Mouse (Mus musculus): ENCODE data around the gene Plxnc1.

DNA sequence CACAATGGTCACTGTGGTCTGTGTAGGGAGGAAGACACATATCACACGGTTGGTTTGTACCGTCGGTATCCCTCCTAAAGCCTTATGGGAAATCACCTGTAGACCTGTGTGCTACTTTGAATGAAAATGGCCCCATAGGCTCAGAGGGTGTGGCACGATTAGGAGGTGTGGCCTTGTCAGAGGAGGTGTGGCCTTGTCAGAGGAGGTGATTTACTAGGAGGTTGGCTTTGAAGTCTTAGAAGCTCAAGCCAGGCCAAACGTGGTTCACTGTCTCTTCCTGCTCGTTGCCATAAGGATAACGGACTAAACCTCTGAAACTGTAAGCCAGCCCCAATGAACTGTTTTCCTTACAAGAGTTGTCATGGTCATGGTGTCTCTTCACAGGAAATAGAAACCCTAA is 73.5 kb downstream of the Plxnc1 start:
- no peak for TF ChIP-seq SMC3 (IDR thresholded peaks at IDR 0.05; ENCODE audit: low read depth, low read length)
- TF ChIP-seq POLR2AphosphoS2 (IDR thresholded peaks at IDR 0.05; ENCODE audit: low read depth, low read length) = no peak
- TF ChIP-seq TCF12 (IDR thresholded peaks at IDR 0.05; ENCODE audit: low read depth, low read length) = no peak
- no peak for TF ChIP-seq ZNF384 (IDR thresholded peaks at IDR 0.05; ENCODE audit: low read depth, low read length)
- TF ChIP-seq MEF2A (IDR thresholded peaks at IDR 0.05; ENCODE audit: borderline replicate concordance, low read depth, low read length) = no peak
- no peak for TF ChIP-seq HCFC1 (IDR thresholded peaks at IDR 0.05; ENCODE audit: low read depth, low read length)
- TF ChIP-seq MYC (IDR thresholded peaks at IDR 0.05; ENCODE audit: low read depth, low read length) = no peak
- no peak for TF ChIP-seq RAD21 (IDR thresholded peaks at IDR 0.05; ENCODE audit: low read depth, low read length)
- TF ChIP-seq CTCF (conservative IDR thresholded peaks at IDR 0.05 in 1 of 2, IDR thresholded peaks at IDR 0.05 in 1 of 2; ENCODE audit: low read depth in 2 of 2, low read length in 2 of 2) = no peak
- no peak for TF ChIP-seq USF2 (conservative IDR thresholded peaks at IDR 0.05; ENCODE audit: low read depth, low read length)
- TF ChIP-seq POLR2A (IDR thresholded peaks at IDR 0.05; ENCODE audit: low read depth, low read length) = no peak
- no peak for TF ChIP-seq ZKSCAN1 (IDR thresholded peaks at IDR 0.05; ENCODE audit: borderline replicate concordance, low read depth, low read length)
- no peak for TF ChIP-seq CHD1 (IDR thresholded peaks at IDR 0.05; ENCODE audit: low read depth, low read length)

Measured in CH12.LX (cell line).